9 mouse cellular contexts compared by ENCODE assay signal in the genomic region with DNA sequence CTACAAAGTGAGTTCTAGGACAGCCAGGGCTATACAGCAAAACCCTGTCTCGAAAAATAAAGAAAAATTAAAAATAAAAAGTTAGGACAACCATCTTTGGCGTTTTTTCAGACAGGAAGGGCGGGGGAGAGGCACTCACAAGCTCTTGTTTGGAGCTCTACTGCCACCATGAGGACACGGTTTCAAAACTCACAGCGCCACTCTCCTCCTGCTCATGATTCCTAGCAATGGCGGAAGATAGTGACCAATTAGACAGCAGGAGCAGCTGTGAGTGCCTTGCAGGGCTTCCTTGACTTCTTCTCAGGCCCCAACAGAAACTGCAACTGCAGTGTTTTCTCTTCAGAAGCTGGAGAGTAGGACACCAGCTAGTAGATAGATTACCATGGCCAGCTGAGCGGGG.
DNase-seq lines count a peak whose midpoint lies in the region; ATAC-seq and TF ChIP-seq lines count a peak whose summit lies in the region.
"Had no signal": no experiment of that assay in that cellular context is flagged by ENCODE, and none has a peak within 500 bp of the region (broad histone marks: within the 10 kb centered on the region; RNA-seq: fewer than 3 reads in every experiment).

No protein-coding gene starts in this region.

- peaks cover 11% of the 10 kb centered on the region; the same call in 1 of the 2 replicates for H3K36me3 ChIP-seq in lung, embryonic 14.5 days (ENCODE audit: insufficient read depth)
- peaks cover 21% of the 10 kb centered on the region for H3K36me3 ChIP-seq in forebrain, embryonic 13.5 days (ENCODE audit: poor library complexity, severe bottlenecking)
- H3K36me3 ChIP-seq in intestine, embryonic 16.5 days (ENCODE audit: control insufficient read depth, insufficient read depth, low read length) = no peaks in the 10 kb centered on the region
- H3K36me3 ChIP-seq in midbrain, embryonic 15.5 days (replicated peaks) = no peaks in the 10 kb centered on the region

- WGBS in lung, embryonic 14.5 days = 73% methylated on average over 7 of the region's 7 CpGs
- 66% methylated on average over 7 of the region's 7 CpGs for WGBS in forebrain, embryonic 13.5 days
- WGBS in intestine, embryonic 16.5 days = 65% methylated on average over 7 of the region's 7 CpGs
- WGBS in midbrain, embryonic 15.5 days = 59% methylated on average over 7 of the region's 7 CpGs

- H3K9ac ChIP-seq in lung, embryonic 14.5 days = no peak overlapping the region; the same call in 1 of the 2 replicates
- H3K9ac ChIP-seq in forebrain, embryonic 13.5 days = no peak overlapping the region
- no peak overlapping the region for H3K9ac ChIP-seq in intestine, embryonic 16.5 days (ENCODE audit: low read depth, low read length)
- H3K9ac ChIP-seq in midbrain, embryonic 15.5 days = no peak overlapping the region
- H3K9ac ChIP-seq: neural tube, embryonic 12.5 days had no signal

- peak overlapping the region; percentile 31; the same call in 1 of the 2 replicates for H3K4me2 ChIP-seq in lung, embryonic 14.5 days
- 0 out of 2 replicates have a peak overlapping the region, but pooled peaks have one; percentile 1 for H3K4me2 ChIP-seq in forebrain, embryonic 13.5 days
- H3K4me2 ChIP-seq in intestine, embryonic 16.5 days (ENCODE audit: low read depth, low read length) = 0 out of 2 replicates have a peak overlapping the region, but pooled peaks have one; percentile 16
- peak overlapping the region; percentile 24; the same call in 1 of the 2 replicates for H3K4me2 ChIP-seq in midbrain, embryonic 15.5 days

- no peaks in the 10 kb centered on the region for H3K4me1 ChIP-seq in lung, embryonic 14.5 days (ENCODE audit: insufficient read depth)
- H3K4me1 ChIP-seq in forebrain, embryonic 13.5 days = no peaks in the 10 kb centered on the region
- H3K4me1 ChIP-seq in intestine, embryonic 16.5 days (ENCODE audit: control insufficient read depth, insufficient read depth, low read length) = no peaks in the 10 kb centered on the region
- H3K4me1 ChIP-seq in midbrain, embryonic 15.5 days = no peaks in the 10 kb centered on the region
- H3K4me1 ChIP-seq: neural tube, embryonic 12.5 days had no signal

- no peaks in the 10 kb centered on the region for H3K9me3 ChIP-seq in lung, embryonic 14.5 days (ENCODE audit: low read depth, low read length)
- H3K9me3 ChIP-seq in forebrain, embryonic 13.5 days (replicated peaks) = no peaks in the 10 kb centered on the region
- H3K9me3 ChIP-seq in intestine, embryonic 16.5 days (ENCODE audit: control insufficient read depth, low read length) = no peaks in the 10 kb centered on the region
- no peaks in the 10 kb centered on the region for H3K9me3 ChIP-seq in midbrain, embryonic 15.5 days
- H3K9me3 ChIP-seq: neural tube, embryonic 12.5 days had no signal

- no peaks in the 10 kb centered on the region for H3K27me3 ChIP-seq in lung, embryonic 14.5 days (ENCODE audit: insufficient read depth, low read length)
- H3K27me3 ChIP-seq in forebrain, embryonic 13.5 days = no peaks in the 10 kb centered on the region
- H3K27me3 ChIP-seq in intestine, embryonic 16.5 days (replicated peaks; ENCODE audit: control insufficient read depth, insufficient read depth, low read length) = no peaks in the 10 kb centered on the region
- no peaks in the 10 kb centered on the region for H3K27me3 ChIP-seq in midbrain, embryonic 15.5 days (replicated peaks)
- H3K27me3 ChIP-seq: neural tube, embryonic 12.5 days had no signal

- H3K4me3 ChIP-seq in lung, embryonic 14.5 days (ENCODE audit: low read depth, low read length) = no peak overlapping the region
- H3K4me3 ChIP-seq in forebrain, embryonic 13.5 days = 0 out of 2 replicates have a peak overlapping the region, but pooled peaks have one; percentile 2
- peak overlapping the region; percentile 25; the same call in 1 of the 2 replicates for H3K4me3 ChIP-seq in intestine, embryonic 16.5 days (ENCODE audit: low read length)
- no peak overlapping the region for H3K4me3 ChIP-seq in midbrain, embryonic 15.5 days
- H3K4me3 ChIP-seq: neural tube, embryonic 12.5 days had no signal

- no peak overlapping the region for H3K27ac ChIP-seq in lung, embryonic 14.5 days (ENCODE audit: low read depth)
- no peak overlapping the region for H3K27ac ChIP-seq in forebrain, embryonic 13.5 days
- no peak overlapping the region for H3K27ac ChIP-seq in intestine, embryonic 16.5 days (ENCODE audit: low read length)
- peak overlapping the region; percentile 58; the same call in 1 of the 2 replicates for H3K27ac ChIP-seq in midbrain, embryonic 15.5 days
- H3K27ac ChIP-seq: neural tube, embryonic 12.5 days had no signal

- peak; percentile 53 for TF ChIP-seq CTCF in lung, embryonic 14.5 days (IDR thresholded peaks at IDR 0.05; ENCODE audit: low read depth)

- no peak for ATAC-seq in lung, embryonic 14.5 days (ENCODE audit: insufficient read depth)
- no peak for ATAC-seq in forebrain, embryonic 13.5 days
- ATAC-seq in intestine, embryonic 16.5 days = no peak
- no peak for ATAC-seq in midbrain, embryonic 15.5 days (replicated peaks)

- DNase-seq in adrenal gland, adult 2 months = peak; percentile 45
- no peak for DNase-seq in adrenal gland, adult 8-10 months
- peak; percentile 69 for DNase-seq in lung, embryonic 14.5 days
- no peak for DNase-seq in lung, postnatal 10 days
- DNase-seq in testis, postnatal 14 days (ENCODE audit: low spot score) = no peak

Comparison
In these comparisons a context has a peak if more than half of its experiments do, and no peak if none do; other contexts are left out.
1. DNase-seq: peak in adrenal gland, adult 2 months (single experiment) and lung, embryonic 14.5 days (single experiment); none in adrenal gland, adult 8-10 months (single experiment), lung, postnatal 10 days (single experiment) and testis, postnatal 14 days (single experiment).
2. H3K4me3 ChIP-seq: peak in forebrain, embryonic 13.5 days (single experiment) and intestine, embryonic 16.5 days (single experiment); none in lung, embryonic 14.5 days (single experiment) and midbrain, embryonic 15.5 days (single experiment).
3. Peak in every context shown above with its lines, with median percentiles within 50 percentile points of each other: H3K4me2 ChIP-seq.